Mouse (Mus musculus) MEL (cell line): Measurements from ENCODE around the gene Eloa. TPM values are rescaled to one million over a fixed set of nuclear protein-coding genes. Genes with fewer than 3 reads are reported as not detected.

Experiments
- DNase-seq: peaks from one replicate; pipeline ENCODE4 v3.0.0; 2011; ENCODE audit warnings: low read depth, low spot score
- H3K27ac ChIP-seq: 2 replicates; pipeline ENCODE4 v1.5.1; 2012; ENCODE audit warnings: low read depth, mild to moderate bottlenecking, control low read depth, low read length, moderate library complexity; ENCODE audit not compliant: control insufficient read depth
- H3K27me3 ChIP-seq, 2 experiments: fragments of 150-350 bp in 1 of 2; sonication (generic) in 1 of 2; 2 replicates each; pipeline ENCODE4 v1.6.1; 2012; ENCODE audit warnings: low read length in 2 of 2, mild to moderate bottlenecking in 2 of 2, improper control_type of control experiment in 1 of 2, moderate library complexity in 1 of 2; ENCODE audit not compliant: insufficient read depth in 2 of 2, control insufficient read depth in 1 of 2
- H3K36me3 ChIP-seq, 2 experiments: 2 replicates each; pipeline ENCODE4 v1.6.1; 2012 to 2014; ENCODE audit warnings: low read length in 2 of 2, improper control_type of control experiment in 1 of 2, inconsistent platforms in 1 of 2, mild to moderate bottlenecking in 1 of 2; ENCODE audit not compliant: insufficient read depth in 2 of 2, control insufficient read depth in 1 of 2
- H3K4me1 ChIP-seq, 2 experiments: fragments of 150-350 bp in 1 of 2; sonication (generic) in 1 of 2; 2 replicates each; pipeline ENCODE4 v1.6.1; 2012; ENCODE audit warnings: low read length in 2 of 2, improper control_type of control experiment in 1 of 2, mild to moderate bottlenecking in 1 of 2; ENCODE audit not compliant: insufficient read depth in 2 of 2, control insufficient read depth in 1 of 2
- H3K4me3 ChIP-seq, 2 experiments: fragments of 150-350 bp in 1 of 2; sonication (generic) in 1 of 2; 2 replicates each; pipeline ENCODE4 v1.5.1; 2012; ENCODE audit warnings: low read depth in 2 of 2, low read length in 2 of 2, mild to moderate bottlenecking in 2 of 2, moderate library complexity in 2 of 2, control low read depth in 1 of 2, improper control_type of control experiment in 1 of 2; ENCODE audit not compliant: control insufficient read depth in 1 of 2, insufficient read depth in 1 of 2
- H3K79me2 ChIP-seq: 2 replicates; pipeline ENCODE4 v1.6.1; 2012; ENCODE audit warnings: mild to moderate bottlenecking, low read length, moderate library complexity; ENCODE audit not compliant: control insufficient read depth, poor library complexity, insufficient read depth
- H3K9ac ChIP-seq: 2 replicates; pipeline ENCODE4 v1.6.1; 2012; ENCODE audit warnings: low read depth, mild to moderate bottlenecking, control low read depth, low read length, moderate library complexity; ENCODE audit not compliant: control insufficient read depth, poor library complexity, severe bottlenecking
- H3K9me3 ChIP-seq: fragments of 150-350 bp; sonication (generic); replicated peaks from 2 replicates; pipeline ENCODE4 v1.6.1; 2012; ENCODE audit warnings: mild to moderate bottlenecking, low read length, improper control_type of control experiment, moderate library complexity; ENCODE audit not compliant: insufficient read depth
- CTCF ChIP-seq, 3 experiments: IDR thresholded peaks in 2 of 3; conservative IDR thresholded peaks in 1 of 3; 2 replicates each; pipeline ENCODE4 v1.5.1; 2011 to 2012; ENCODE audit warnings: low read length in 3 of 3, low read depth in 2 of 3, mild to moderate bottlenecking in 2 of 3, improper control_type of control experiment in 1 of 3, inconsistent platforms in 1 of 3, mixed read lengths in 1 of 3, moderate library complexity in 1 of 3; ENCODE audit not compliant: control insufficient read depth in 1 of 3, insufficient read depth in 1 of 3, poor library complexity in 1 of 3, severe bottlenecking in 1 of 3
- ELF1 ChIP-seq: IDR thresholded peaks from 2 replicates; pipeline ENCODE4 v1.6.1; 2014; ENCODE audit warnings: low read depth, mild to moderate bottlenecking, inconsistent platforms, low read length, improper control_type of control experiment, moderate library complexity
- EP300 ChIP-seq, 2 experiments: IDR thresholded peaks; 2 replicates each; pipeline ENCODE4 v1.6.1; 2011; ENCODE audit warnings: improper control_type of control experiment in 2 of 2, low read length in 2 of 2, low read depth in 1 of 2, mild to moderate bottlenecking in 1 of 2
- ETS1 ChIP-seq: IDR thresholded peaks from 2 replicates; pipeline ENCODE4 v1.6.1; 2012; ENCODE audit warnings: low read depth, mild to moderate bottlenecking, inconsistent platforms, low read length, improper control_type of control experiment, moderate library complexity
- GABPA ChIP-seq: IDR thresholded peaks from 2 replicates; pipeline ENCODE4 v1.6.1; 2012; ENCODE audit warnings: low read depth, mild to moderate bottlenecking, inconsistent platforms, low read length, improper control_type of control experiment, moderate library complexity
- GATA1 ChIP-seq: IDR thresholded peaks from 2 replicates; pipeline ENCODE4 v1.6.1; 2011; ENCODE audit warnings: low read depth, low read length, improper control_type of control experiment
- JUND ChIP-seq: IDR thresholded peaks from 2 replicates; pipeline ENCODE4 v1.6.1; 2011; ENCODE audit warnings: low read depth, mild to moderate bottlenecking, improper control_type of control experiment, low read length
- MAFK ChIP-seq: IDR thresholded peaks from 2 replicates; pipeline ENCODE4 v1.6.1; 2011; ENCODE audit warnings: low read depth, mild to moderate bottlenecking, low read length, improper control_type of control experiment, borderline replicate concordance
- MAX ChIP-seq: IDR thresholded peaks from 2 replicates; pipeline ENCODE4 v1.6.1; 2011; ENCODE audit warnings: low read length, improper control_type of control experiment
- MAZ ChIP-seq: IDR thresholded peaks from 2 replicates; pipeline ENCODE4 v1.6.1; 2012; ENCODE audit warnings: low read depth, mild to moderate bottlenecking, inconsistent platforms, low read length, improper control_type of control experiment
- MYC ChIP-seq: IDR thresholded peaks from 2 replicates; pipeline ENCODE4 v1.6.1; 2011; ENCODE audit warnings: low read depth, mild to moderate bottlenecking, low read length, improper control_type of control experiment, moderate library complexity
- NRF1 ChIP-seq: IDR thresholded peaks from 2 replicates; pipeline ENCODE4 v1.6.1; 2014; ENCODE audit warnings: low read depth, mild to moderate bottlenecking, inconsistent platforms, low read length, improper control_type of control experiment, moderate library complexity; ENCODE audit not compliant: poor library complexity, insufficient read depth, severe bottlenecking
- POLR2A ChIP-seq, 2 experiments: IDR thresholded peaks; 2 replicates each; pipeline ENCODE4 v1.6.1; 2011 to 2012; ENCODE audit warnings: low read length in 2 of 2, mild to moderate bottlenecking in 2 of 2, control low read depth in 1 of 2, improper control_type of control experiment in 1 of 2, low read depth in 1 of 2, moderate library complexity in 1 of 2; ENCODE audit not compliant: control insufficient read depth in 1 of 2, insufficient read depth in 1 of 2, poor library complexity in 1 of 2
- POLR2AphosphoS2 ChIP-seq: IDR thresholded peaks from 2 replicates; pipeline ENCODE4 v1.6.1; 2011; ENCODE audit warnings: low read length, improper control_type of control experiment
- POLR2AphosphoS5 ChIP-seq: IDR thresholded peaks from 2 replicates; pipeline ENCODE4 v1.6.1; 2012; ENCODE audit warnings: low read depth, borderline replicate concordance, mild to moderate bottlenecking, inconsistent platforms, low read length, moderate library complexity, mixed read lengths
- RAD21 ChIP-seq: IDR thresholded peaks from 2 replicates; pipeline ENCODE4 v1.6.1; 2011; ENCODE audit warnings: mild to moderate bottlenecking, low read depth, low read length, improper control_type of control experiment
- SIN3A ChIP-seq: IDR thresholded peaks from 2 replicates; pipeline ENCODE4 v1.6.1; 2012; ENCODE audit warnings: low read length, improper control_type of control experiment, inconsistent platforms
- SMC3 ChIP-seq: IDR thresholded peaks from 2 replicates; pipeline ENCODE4 v1.6.1; 2011; ENCODE audit warnings: low read depth, low read length, improper control_type of control experiment
- TAL1 ChIP-seq: IDR thresholded peaks from 2 replicates; pipeline ENCODE4 v1.6.1; 2012; ENCODE audit warnings: mild to moderate bottlenecking, inconsistent platforms, low read length, moderate library complexity, mixed read lengths
- TBP ChIP-seq: IDR thresholded peaks from 2 replicates; pipeline ENCODE4 v1.8.0; 2011; ENCODE audit warnings: low read depth, low read length, improper control_type of control experiment
- UBTF ChIP-seq: IDR thresholded peaks from 2 replicates; pipeline ENCODE4 v1.6.1; 2012; ENCODE audit warnings: low read depth, mild to moderate bottlenecking, inconsistent platforms, low read length, improper control_type of control experiment, moderate library complexity, borderline replicate concordance; ENCODE audit not compliant: insufficient read depth
- USF1 ChIP-seq: IDR thresholded peaks from 2 replicates; pipeline ENCODE4 v1.6.1; 2014; ENCODE audit warnings: low read depth, mild to moderate bottlenecking, inconsistent platforms, low read length, improper control_type of control experiment, moderate library complexity
- ZKSCAN1 ChIP-seq: IDR thresholded peaks from 2 replicates; pipeline ENCODE4 v1.6.1; 2012; ENCODE audit warnings: low read depth, mild to moderate bottlenecking, inconsistent platforms, low read length, improper control_type of control experiment, moderate library complexity
- ZNF384 ChIP-seq: IDR thresholded peaks from 2 replicates; pipeline ENCODE4 v1.6.1; 2012; ENCODE audit warnings: low read depth, mild to moderate bottlenecking, inconsistent platforms, low read length, improper control_type of control experiment
- polyA plus RNA-seq, 2 experiments: library from polyadenylated mRNA; stranded (reverse) in 1 of 2; unstranded in 1 of 2; fragments of >175 nt in 1 of 2; fragments of >200 nt in 1 of 2; gene quantifications; 2 replicates each; pipeline versions ENCODE4 v1.2.1 to v1.2.4; 2012; ENCODE audit warnings: low replicate concordance in 2 of 2, low read depth in 1 of 2; ENCODE audit not compliant: insufficient read length in 2 of 2, insufficient read depth in 1 of 2, missing spikeins in 1 of 2
- total RNA-seq: library from RNA; depleted of rRNA; stranded (reverse); fragments of 300-350 nt; gene quantifications from 2 replicates; pipeline ENCODE4 v1.2.3, GENCODE M21; 2012

Eloa gene
- total and polyA plus RNA-seq, 3 experiments, result 30.8 to 41.4 (median 34.1) TPM

- TF ChIP-seq NRF1 (peak; percentile 44; the same call in 1 of the 2 replicates), MAX (peak; percentile 72)
- TF ChIP-seq, all 39 proteins: peak for 17
Measured at GRCm38 (mm10) chr4:136021549-136022047, at the start of gene Eloa (continued).

- no peak for TF ChIP-seq EP300 (IDR thresholded peaks at IDR 0.05; ENCODE audit: low read depth in 1 of 2, low read length in 2 of 2)
- TF ChIP-seq ZKSCAN1, result no peak
- no peak for TF ChIP-seq ELF1
- TF ChIP-seq CTCF (IDR thresholded peaks at IDR 0.05 in 2 of 3, conservative IDR thresholded peaks at IDR 0.05 in 1 of 3; ENCODE audit: control insufficient read depth in 1 of 3, insufficient read depth in 1 of 3, low read depth in 2 of 3, low read length in 3 of 3, poor library complexity in 1 of 3, severe bottlenecking in 1 of 3), result peak; percentile 85 to 99 (median 88)
- TF ChIP-seq TAL1, result no peak
- peak; percentile 46; the same call in 1 of the 2 replicates for TF ChIP-seq SMC3
- no peak for TF ChIP-seq ETS1
- no peak for TF ChIP-seq POLR2AphosphoS5
- no peak for TF ChIP-seq POLR2A (IDR thresholded peaks at IDR 0.05; ENCODE audit: control insufficient read depth in 1 of 2, insufficient read depth in 1 of 2, low read depth in 1 of 2, low read length in 2 of 2, poor library complexity in 1 of 2)
- no peak for TF ChIP-seq ZNF384
- peak; percentile 47 for TF ChIP-seq RAD21
- no peak for TF ChIP-seq GABPA
- no peak for TF ChIP-seq UBTF
- no peak for TF ChIP-seq SIN3A
- Histone ChIP-seq H3K27me3 (peaks cover 2 to 10% of the 10 kb centered on the region in 2 experiments; a peak in 3 of 4 replicates), H3K9ac (no peak overlapping the region), H3K27ac (no peak overlapping the region), H3K4me3 (no peak overlapping the region), H3K4me1 (peaks cover 0 to 11% of the 10 kb centered on the region in 2 experiments; a peak in 2 of 4 replicates), H3K9me3 (no peaks in the 10 kb centered on the region), H3K36me3 (no peaks in the 10 kb centered on the region; a peak in 1 of 4 replicates), H3K79me2 (no peaks in the 10 kb centered on the region)
- peak; percentile 83 for DNase-seq
Measured at GRCm38 (mm10) chr4:136071178-136071714, 49.7 kb upstream of the Eloa start.

GRCm38 (mm10) chr4:136070592-136070991 lies 49.0 kb upstream of the Eloa start:
- peaks cover 0 to 11% of the 10 kb centered on the region in 2 experiments; a peak in 2 of 4 replicates for H3K4me1 ChIP-seq
- peaks cover 2 to 8% of the 10 kb centered on the region in 2 experiments; a peak in 3 of 4 replicates for H3K27me3 ChIP-seq
- no peaks in the 10 kb centered on the region; a peak in 1 of 4 replicates for H3K36me3 ChIP-seq
- no peak for TF ChIP-seq POLR2AphosphoS5
- no peak for TF ChIP-seq TBP
- no peak for TF ChIP-seq JUND
- TF ChIP-seq TAL1, result no peak
- no peak for TF ChIP-seq GATA1
- no peak for TF ChIP-seq MAFK
- no peak for TF ChIP-seq USF1
- no peak for TF ChIP-seq GABPA
- TF ChIP-seq MYC, result no peak
- TF ChIP-seq POLR2AphosphoS2, result no peak
- no peak for TF ChIP-seq CTCF (IDR thresholded peaks at IDR 0.05 in 2 of 3, conservative IDR thresholded peaks at IDR 0.05 in 1 of 3; ENCODE audit: control insufficient read depth in 1 of 3, insufficient read depth in 1 of 3, low read depth in 2 of 3, low read length in 3 of 3, poor library complexity in 1 of 3, severe bottlenecking in 1 of 3)
- TF ChIP-seq ZKSCAN1, result no peak
- no peak for TF ChIP-seq MAZ
- no peak overlapping the region for H3K9ac ChIP-seq
- no peak overlapping the region for H3K4me3 ChIP-seq
- H3K27ac ChIP-seq, result no peak overlapping the region
- H3K9me3 ChIP-seq, result no peaks in the 10 kb centered on the region
- no peak for DNase-seq
- H3K79me2 ChIP-seq, result no peaks in the 10 kb centered on the region
